Mouse (Mus musculus) erythroblast, embryonic 14.5 days (primary cell): Measurements from ENCODE around the gene BC048403. TPM values are rescaled to one million over a fixed set of nuclear protein-coding genes. Genes with fewer than 3 reads are reported as not detected.

Source experiments
- H3K27me3 ChIP-seq: 2 replicates; pipeline ENCODE4 v1.6.1; 2012; ENCODE audit warnings: inconsistent platforms; ENCODE audit not compliant: control insufficient read depth
- H3K36me3 ChIP-seq: 2 replicates; pipeline ENCODE4 v1.6.1; 2012; ENCODE audit warnings: mild to moderate bottlenecking, inconsistent platforms; ENCODE audit not compliant: control insufficient read depth
- H3K4me1 ChIP-seq: 2 replicates; pipeline ENCODE4 v1.6.1; 2012; ENCODE audit warnings: inconsistent platforms; ENCODE audit not compliant: control insufficient read depth
- H3K4me3 ChIP-seq: replicated peaks from 2 replicates; pipeline ENCODE3; 2012; ENCODE audit warnings: moderate library complexity, mild to moderate bottlenecking, inconsistent platforms
- H3K9me3 ChIP-seq: 2 replicates; pipeline ENCODE4 v1.6.1; 2012; ENCODE audit warnings: low read length, inconsistent platforms, mixed read lengths; ENCODE audit not compliant: control insufficient read depth
- GATA1 ChIP-seq: IDR thresholded peaks from 2 replicates; pipeline ENCODE4 v1.6.1; 2012; ENCODE audit warnings: low read length, inconsistent platforms, mixed read lengths
- TAL1 ChIP-seq: IDR thresholded peaks from 3 replicates; pipeline ENCODE4 v1.6.1; 2012; ENCODE audit warnings: low read length, inconsistent platforms, mixed read lengths
- polyA plus RNA-seq: library from polyadenylated mRNA; stranded (reverse); fragments of >175 nt; gene quantifications from 2 replicates; pipeline ENCODE4 v1.2.3, GENCODE M21; 2012

BC048403 gene
- polyA plus RNA-seq, 1 experiment, result 0.17 TPM

DNA sequence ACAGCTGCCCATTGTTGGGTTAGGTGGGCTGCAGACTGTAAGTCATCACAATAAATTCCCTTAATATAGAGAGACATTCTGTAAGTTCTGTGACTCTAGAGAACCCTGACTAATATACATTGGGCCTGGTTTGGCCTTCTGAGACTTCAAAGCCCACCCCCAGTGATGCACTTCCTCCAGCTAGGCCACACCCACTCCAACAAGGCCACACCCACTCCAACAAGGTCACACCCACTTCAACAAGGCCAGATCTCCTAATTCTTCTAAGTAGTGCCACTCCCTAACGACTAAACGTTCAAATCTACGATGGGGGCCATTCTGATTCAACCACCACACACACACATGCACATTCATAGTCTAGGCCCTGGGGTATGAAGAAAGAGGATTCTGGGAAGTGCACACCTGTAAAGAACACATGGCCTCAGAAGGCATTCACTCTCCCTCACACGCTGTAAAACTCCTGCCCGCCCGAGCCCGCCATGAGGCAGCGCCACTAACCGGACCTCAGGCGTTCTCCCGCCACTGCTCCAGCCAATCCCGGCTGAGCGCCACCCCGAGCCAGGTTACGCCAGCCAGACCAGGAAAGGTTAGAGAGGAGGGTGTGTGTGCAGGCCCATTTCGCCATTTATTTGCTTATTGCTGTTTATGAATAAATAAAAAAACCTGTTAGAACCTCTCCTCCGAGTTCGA is 20.7 kb upstream of the BC048403 start:
- Histone ChIP-seq H3K36me3 (no peaks in the 10 kb centered on the region), H3K9me3 (peaks cover 27% of the 10 kb centered on the region), H3K27me3 (no peaks in the 10 kb centered on the region), H3K4me3 (no peak overlapping the region), H3K4me1 (no peaks in the 10 kb centered on the region)
- TF ChIP-seq GATA1 (no peak), TAL1 (no peak)

DNA sequence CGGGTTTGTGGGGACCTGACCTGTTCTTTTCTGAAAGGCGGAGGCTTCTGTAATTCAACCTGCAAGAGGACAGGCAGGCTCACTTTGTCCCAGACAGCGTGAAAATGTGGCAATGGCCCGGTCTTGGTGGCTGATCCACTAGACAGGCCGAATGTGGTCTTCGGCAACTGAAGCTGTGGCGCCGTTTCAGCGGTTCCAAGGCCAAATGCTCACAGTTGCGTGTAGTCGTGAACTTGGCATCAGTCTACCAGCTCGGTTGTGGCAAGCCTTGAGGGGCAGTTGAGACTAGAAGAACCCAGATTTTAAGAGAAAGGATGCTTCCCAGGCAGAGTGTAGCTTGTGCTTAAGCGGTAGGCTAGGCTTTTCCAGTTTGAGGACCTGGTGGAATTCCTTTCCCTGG is 19.0 kb upstream of the BC048403 start:
- Histone ChIP-seq H3K36me3 (no peaks in the 10 kb centered on the region), H3K4me1 (no peaks in the 10 kb centered on the region), H3K4me3 (no peak overlapping the region), H3K27me3 (no peaks in the 10 kb centered on the region), H3K9me3 (peaks cover 27% of the 10 kb centered on the region)
- TF ChIP-seq GATA1 (no peak), TAL1 (no peak)

DNA sequence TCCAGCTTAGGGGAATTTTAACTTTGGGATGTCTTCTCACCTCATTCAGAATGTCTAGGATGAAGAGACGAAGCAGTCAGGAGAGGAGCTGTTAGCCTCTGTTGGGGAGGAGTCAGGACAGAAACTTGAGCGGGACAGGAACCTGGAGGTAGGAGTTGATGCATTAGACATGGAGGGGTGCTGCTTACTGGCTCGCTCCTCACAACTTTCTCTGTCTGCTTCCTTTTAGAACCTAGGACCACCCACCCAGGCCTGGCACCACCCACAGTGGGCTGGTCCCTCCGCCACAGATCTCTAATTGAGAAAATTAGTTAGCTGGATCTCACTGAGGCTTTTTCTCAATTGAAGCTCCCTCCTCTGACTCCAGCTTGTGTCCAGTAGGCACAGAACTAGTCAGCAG is 13.2 kb upstream of the BC048403 start:
- H3K36me3 ChIP-seq, result no peaks in the 10 kb centered on the region
- no peak overlapping the region for H3K4me3 ChIP-seq

DNA sequence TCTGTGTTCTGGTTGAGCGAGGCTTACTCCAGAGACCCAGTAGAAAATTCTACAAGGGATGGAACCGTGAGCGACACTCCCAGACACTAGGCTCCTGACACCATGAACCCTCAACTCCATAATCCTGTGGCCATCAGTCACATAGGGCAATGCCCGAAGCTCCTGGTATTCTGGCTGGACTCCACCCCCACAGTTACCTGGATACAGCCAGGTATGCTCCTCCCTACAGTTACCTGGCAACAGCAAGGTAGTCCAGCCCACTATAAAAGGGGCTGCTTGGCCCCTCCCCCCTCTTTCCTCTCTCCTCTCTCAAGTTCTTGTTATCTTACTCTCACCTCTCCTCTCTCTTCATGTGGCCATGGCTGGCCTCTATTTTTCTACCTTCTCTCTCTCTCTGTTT is 12.6 kb upstream of the BC048403 start:
- H3K9me3 ChIP-seq, result no peaks in the 10 kb centered on the region; the same call in 1 of the 2 replicates
- no peaks in the 10 kb centered on the region for H3K27me3 ChIP-seq
- no peak for TF ChIP-seq GATA1
- H3K36me3 ChIP-seq, result no peaks in the 10 kb centered on the region
- H3K4me1 ChIP-seq, result no peaks in the 10 kb centered on the region
- H3K4me3 ChIP-seq, result no peak overlapping the region

More for the DNA sequence above, 13.2 kb upstream of the BC048403 start:
- Histone ChIP-seq H3K27me3 (no peaks in the 10 kb centered on the region), H3K4me1 (no peaks in the 10 kb centered on the region), H3K9me3 (peaks cover 5% of the 10 kb centered on the region)
- TF ChIP-seq TAL1, result no peak
- no peak for TF ChIP-seq GATA1

DNA sequence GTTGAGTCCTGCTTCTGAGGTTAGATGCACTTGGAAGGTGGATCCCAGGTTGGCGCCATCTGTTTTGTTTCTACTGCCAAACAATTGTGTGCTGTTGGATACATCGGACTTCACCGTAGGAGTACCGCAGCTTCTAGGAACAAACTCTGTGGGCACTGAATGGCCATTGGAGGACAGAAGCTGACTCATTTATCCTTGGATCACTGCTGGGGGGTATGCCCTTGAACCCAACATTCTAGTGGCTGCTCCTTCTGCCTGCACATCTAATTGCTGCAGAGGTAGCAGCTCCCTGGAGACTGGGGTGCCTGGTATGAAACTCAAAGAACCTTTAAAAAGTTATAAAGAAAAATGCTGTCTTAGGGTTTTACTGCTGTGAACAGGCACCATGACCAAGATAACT is 11.5 kb upstream of the BC048403 start:
- TF ChIP-seq GATA1, result no peak
- TF ChIP-seq TAL1, result no peak
- Histone ChIP-seq H3K27me3 (no peaks in the 10 kb centered on the region), H3K4me3 (no peak overlapping the region), H3K4me1 (no peaks in the 10 kb centered on the region), H3K36me3 (no peaks in the 10 kb centered on the region), H3K9me3 (no peaks in the 10 kb centered on the region; the same call in none of the 2 replicates)

DNA sequence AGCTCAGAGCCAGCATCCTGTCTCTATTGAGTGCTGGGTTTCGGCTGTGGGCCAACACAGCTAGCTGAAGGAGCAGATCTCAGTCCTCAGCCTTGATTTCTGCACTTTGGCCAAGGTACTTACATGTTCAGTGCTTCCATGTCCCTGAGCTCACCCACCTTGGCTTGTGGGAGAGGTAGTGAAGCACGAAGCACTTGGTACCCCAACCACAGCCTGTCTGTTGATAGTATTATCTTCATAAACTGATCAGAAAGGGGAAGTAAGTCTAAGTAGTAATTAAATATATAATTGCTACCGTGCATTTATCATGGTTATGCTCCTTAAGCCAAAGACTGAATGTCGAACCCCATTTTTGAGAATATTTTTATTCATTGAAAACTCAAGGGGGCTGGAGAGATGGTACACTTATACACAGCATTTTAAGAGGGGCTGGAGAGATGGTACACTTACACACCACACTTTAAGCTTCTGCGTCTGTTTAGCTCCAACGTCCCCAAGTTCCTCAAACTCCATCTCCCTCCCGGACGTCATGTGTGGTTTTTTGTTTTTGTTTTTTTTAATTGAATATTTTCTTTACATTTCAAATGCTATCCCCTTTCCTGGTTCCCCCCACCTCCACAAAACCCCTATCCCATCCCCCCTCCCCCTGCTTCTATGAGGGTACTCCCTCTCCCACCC is 8.6 kb upstream of the BC048403 start:
- Histone ChIP-seq H3K4me1 (no peaks in the 10 kb centered on the region), H3K4me3 (no peak overlapping the region)

GRCm38 (mm10) chr10:121732542-121732941 is 7.2 kb upstream of the BC048403 start:
- Histone ChIP-seq H3K36me3 (no peaks in the 10 kb centered on the region), H3K4me3 (no peak overlapping the region), H3K27me3 (no peaks in the 10 kb centered on the region), H3K4me1 (no peaks in the 10 kb centered on the region), H3K9me3 (no peaks in the 10 kb centered on the region; the same call in none of the 2 replicates)
- TF ChIP-seq TAL1 (no peak), GATA1 (no peak)

More for the DNA sequence above, 8.6 kb upstream of the BC048403 start:
- Histone ChIP-seq H3K36me3 (no peaks in the 10 kb centered on the region), H3K27me3 (no peaks in the 10 kb centered on the region), H3K9me3 (no peaks in the 10 kb centered on the region; the same call in none of the 2 replicates)
- TF ChIP-seq GATA1 (no peak), TAL1 (no peak)

GRCm38 (mm10) chr10:121737256-121737655 is 2.5 kb upstream of the BC048403 start:
- Histone ChIP-seq H3K27me3 (no peaks in the 10 kb centered on the region), H3K9me3 (no peaks in the 10 kb centered on the region; the same call in 1 of the 2 replicates), H3K36me3 (no peaks in the 10 kb centered on the region), H3K4me1 (peaks cover 23% of the 10 kb centered on the region), H3K4me3 (no peak overlapping the region)
- no peak for TF ChIP-seq TAL1
- no peak for TF ChIP-seq GATA1

DNA sequence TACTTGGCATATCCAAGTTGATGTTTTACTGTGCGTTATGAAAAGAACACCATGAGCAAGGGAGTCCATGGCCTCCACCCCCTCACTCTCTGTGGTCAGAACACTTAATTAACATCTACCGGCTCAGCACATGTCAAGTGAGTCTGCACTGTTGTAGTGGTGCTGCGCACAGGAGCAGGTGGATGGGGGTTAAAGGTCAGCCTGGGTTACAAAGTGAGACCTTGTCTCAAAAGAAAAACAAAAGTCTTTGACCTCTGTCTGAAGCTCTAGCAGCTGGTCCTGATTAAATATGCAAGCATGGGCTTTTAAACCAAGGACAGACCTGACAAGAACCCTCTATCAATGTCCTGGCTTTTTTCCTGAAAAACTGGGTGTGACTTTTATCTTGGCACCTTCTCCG is 2.6 kb downstream of the BC048403 start:
- Histone ChIP-seq H3K4me1 (peaks cover 23% of the 10 kb centered on the region), H3K9me3 (0 out of 2 replicates have a peak, but pooled peaks cover 2% of the 10 kb centered on the region), H3K27me3 (no peaks in the 10 kb centered on the region), H3K4me3 (no peak overlapping the region), H3K36me3 (peaks cover 25% of the 10 kb centered on the region)
- TF ChIP-seq TAL1 (no peak), GATA1 (no peak)

GRCm38 (mm10) chr10:121750175-121750574 is 10.4 kb downstream of the BC048403 start:
- H3K4me1 ChIP-seq, result no peaks in the 10 kb centered on the region
- H3K27me3 ChIP-seq, result no peaks in the 10 kb centered on the region
- TF ChIP-seq GATA1, result no peak
- no peak for TF ChIP-seq TAL1
- H3K36me3 ChIP-seq, result peaks cover 50% of the 10 kb centered on the region
- H3K9me3 ChIP-seq, result no peaks in the 10 kb centered on the region
- H3K4me3 ChIP-seq, result no peak overlapping the region
